Mouse (Mus musculus) heart, postnatal 25 days (tissue): ENCODE data around the gene Taf1d. TPM values are rescaled to one million over a fixed set of nuclear protein-coding genes. Genes with fewer than 3 reads are reported as not detected.

ENCODE experiments used
- microRNA-seq: library from miRNA; unstranded; fragments of <30 nt; microRNA quantifications from one replicate; pipeline ENCODE4 v1.2.0, GENCODE M21; 2022
- total RNA-seq, 2 experiments: library from RNA; stranded (reverse); gene quantifications; 2 replicates each; pipeline ENCODE4 v1.2.3; 2021

The Taf1d gene
- total RNA-seq, 2 experiments from 2014 or later = 28.0 to 32.3 TPM

Small RNAs within 50 kb of the gene (microRNA-seq; reads per million reads assigned to microRNA genes)
- gene Gm49349 (not detected), gene mmu-mir-7650 (not detected)

Other genes starting within 250 kb of the Taf1d start
- gene Hephl1, start 194.1 kb upstream of the Taf1d start, total RNA-seq = under 1 TPM; 0.08 to 0.11 TPM
- under 1 TPM; 0.21 to 0.59 TPM for gene Vstm5, start 67.2 kb upstream of the Taf1d start, total RNA-seq
- 10 to 100 TPM; 15.1 to 15.7 TPM for gene Med17, start 26.3 kb upstream of the Taf1d start, total RNA-seq
- 1 to 10 TPM; 4.6 to 5.6 TPM for gene 4931406C07Rik, start 234 bp downstream of the Taf1d start, total RNA-seq
- gene Cep295, start 51.6 kb downstream of the Taf1d start, total RNA-seq = 1 to 10 TPM; 5.6 to 7.2 TPM
- 10 to 100 TPM; 22.4 to 23.1 TPM for gene Smco4, start 187.2 kb downstream of the Taf1d start, total RNA-seq